Mouse (Mus musculus) mouse trophoblast stem cell (cell line): ENCODE results near the gene Slpi.
"Not testable (repeated sequence)": the region's sequence is repeated elsewhere in the genome, so short reads cannot be mapped to it uniquely, and the experiment has no call there.

Source experiments
- in situ Hi-C, 2 experiments: fragments of 300-500 bp; cut with MseI, MboI; formaldehyde crosslinking; loops; 2 replicates in 1 of 2; 3 replicates in 1 of 2; pipeline ENCODE4 v1.15.1; 2025

Slpi gene

DNA sequence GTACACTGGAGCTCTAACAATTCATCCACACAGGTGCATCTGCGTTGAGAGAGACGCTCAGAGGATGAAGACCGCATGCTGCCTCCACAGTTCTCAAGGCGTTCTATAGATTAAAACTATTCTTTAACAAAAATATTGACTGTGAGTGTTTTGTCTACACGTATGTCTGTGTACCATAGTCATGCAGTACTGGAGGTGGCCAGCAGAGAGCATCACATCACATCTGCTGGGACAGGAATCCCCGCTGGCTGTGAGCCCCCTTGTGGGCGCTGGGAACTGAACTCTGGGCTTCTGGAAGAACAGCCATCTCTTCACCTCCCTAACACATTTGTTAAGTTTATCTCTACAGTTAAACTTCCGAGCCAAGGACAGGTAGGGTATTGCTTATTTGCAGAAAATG, 7.2 kb downstream of the Slpi start:
- in situ Hi-C loops: no loop called here

DNA sequence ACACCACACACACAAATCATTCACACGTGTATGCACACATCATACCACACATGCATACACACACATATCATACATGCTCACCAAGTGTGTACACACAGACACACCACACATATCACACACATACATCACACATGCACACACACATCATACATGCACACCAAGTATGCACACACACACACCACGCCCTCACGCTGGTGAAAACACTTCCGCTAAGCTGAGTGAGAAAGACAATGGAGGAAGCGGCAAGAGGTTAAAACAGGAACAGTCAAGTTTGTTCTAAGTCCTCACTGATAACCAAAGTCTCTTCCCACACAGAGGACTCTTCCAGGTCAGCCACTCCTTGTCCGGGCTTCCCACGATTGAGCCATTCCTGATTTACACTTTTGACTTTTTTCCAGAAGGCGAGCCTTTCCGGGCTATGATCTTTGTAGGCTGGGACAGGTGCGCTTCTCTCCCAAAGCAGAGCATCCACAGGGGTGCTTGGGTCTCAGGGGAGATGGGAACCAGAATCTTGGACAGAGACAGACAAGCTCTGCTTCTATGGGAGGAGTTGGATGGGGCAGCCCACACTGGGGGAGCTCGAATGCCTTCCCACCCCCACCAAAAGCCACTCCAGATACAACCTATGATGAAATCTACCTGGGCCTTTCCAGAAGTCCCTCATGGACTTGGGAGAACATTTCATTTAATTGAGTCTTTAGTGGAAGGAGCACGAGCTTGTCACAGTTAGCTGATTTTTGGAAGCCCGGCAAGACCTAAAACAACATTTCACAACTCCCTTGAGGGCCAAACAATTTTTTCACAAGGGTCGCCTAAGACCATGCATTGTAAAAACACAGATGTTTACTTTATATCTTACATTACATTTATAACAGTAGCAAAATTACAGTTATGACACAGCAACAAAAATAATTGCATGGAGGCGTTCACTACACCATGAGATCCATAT, 11.1 kb downstream of the Slpi start:
- in situ Hi-C loops: no loop called here

DNA sequence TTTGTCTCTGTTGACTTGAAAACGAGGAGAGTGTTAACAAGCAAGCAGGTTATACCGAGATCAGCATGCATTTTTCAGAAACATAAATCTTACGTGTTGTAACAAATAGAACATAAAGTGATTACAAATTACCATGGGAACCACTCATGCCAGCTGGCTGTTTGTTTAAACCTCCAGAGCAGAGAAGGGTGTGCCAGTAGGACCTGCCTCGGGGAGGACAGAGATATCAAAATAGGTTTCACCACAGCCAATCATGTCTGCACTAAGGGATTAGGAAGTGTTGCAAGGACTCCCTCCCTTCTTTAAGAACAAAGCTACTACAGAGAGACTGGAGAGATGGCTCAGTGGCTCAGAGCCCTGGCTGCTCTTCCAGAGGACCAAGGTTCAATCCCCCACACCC, 15.7 kb downstream of the Slpi start:
- in situ Hi-C loops: no loop called here

DNA sequence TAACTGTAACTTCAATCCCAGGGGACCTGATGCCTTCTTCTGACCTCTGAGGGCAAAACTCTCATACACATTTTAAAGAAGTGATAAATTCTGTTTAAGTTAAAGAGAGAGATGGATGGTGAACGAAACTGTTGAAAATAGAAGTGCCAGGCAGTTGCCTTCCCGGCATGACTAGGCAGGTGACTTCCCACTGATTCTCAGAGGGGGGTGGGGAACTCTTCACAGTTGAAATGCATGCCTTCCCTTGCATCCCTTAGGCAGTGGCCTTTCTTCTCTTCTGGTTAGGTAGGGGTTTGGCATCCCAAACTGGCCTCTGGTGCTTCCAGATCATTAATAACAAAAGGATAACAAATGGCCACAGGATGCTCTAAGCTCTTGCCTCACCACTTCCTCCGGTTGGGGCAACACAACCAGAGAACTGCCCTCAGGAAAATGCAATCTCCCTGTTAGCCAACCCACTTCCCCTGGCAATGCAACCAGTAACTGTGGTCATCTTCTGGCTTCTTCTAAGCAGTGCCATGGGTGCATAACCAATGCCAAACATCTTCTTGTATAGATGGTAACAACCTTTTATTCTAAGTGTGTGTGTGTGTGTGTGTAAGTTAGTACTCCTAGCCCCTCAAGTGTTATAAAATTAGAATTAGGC, 16.4 kb downstream of the Slpi start:
- in situ Hi-C loops: no loop called here

DNA sequence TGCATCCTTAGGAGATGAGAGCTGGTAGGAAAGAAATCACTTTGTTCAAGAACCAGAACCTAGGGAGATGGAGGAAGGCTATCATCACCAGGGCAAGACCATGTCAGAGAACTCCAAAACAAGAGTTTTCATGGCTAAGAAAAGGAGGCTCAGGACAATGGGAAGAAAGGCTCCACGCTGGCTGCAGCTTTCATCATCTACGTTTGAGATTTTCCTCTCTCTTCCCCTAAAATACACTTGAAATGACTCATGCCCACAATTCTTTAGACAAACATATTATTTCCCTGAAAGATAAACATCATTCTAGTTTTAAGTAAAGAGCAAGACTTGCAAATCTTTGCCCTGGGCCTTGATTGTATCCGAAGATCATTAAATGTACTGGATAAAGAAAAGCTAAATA, 17.5 kb downstream of the Slpi start:
- in situ Hi-C loops: no loop called here

DNA sequence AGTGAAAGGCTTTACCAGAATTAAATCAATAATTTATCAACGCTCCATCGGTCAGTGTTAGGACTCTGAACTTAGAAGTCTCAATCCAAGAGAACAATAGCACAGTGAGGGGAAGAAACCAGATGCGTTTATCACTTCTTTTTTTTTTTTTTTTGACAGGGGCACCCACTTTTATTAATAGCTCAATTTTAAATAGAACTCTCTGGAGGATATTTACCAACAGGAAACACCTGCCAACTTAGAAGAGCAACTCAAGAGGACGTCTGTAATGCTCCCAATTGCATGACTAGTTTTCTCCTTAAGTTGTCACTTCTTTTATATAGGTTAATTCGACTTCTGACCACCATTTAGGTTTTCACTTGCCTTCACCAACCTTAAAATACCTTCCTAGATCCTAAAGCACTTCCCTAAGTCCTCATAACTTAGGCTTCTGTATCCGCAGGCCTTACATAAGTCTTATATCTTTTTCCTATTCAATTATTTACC, 20.2 kb downstream of the Slpi start:
- in situ Hi-C loops: no loop called here

DNA sequence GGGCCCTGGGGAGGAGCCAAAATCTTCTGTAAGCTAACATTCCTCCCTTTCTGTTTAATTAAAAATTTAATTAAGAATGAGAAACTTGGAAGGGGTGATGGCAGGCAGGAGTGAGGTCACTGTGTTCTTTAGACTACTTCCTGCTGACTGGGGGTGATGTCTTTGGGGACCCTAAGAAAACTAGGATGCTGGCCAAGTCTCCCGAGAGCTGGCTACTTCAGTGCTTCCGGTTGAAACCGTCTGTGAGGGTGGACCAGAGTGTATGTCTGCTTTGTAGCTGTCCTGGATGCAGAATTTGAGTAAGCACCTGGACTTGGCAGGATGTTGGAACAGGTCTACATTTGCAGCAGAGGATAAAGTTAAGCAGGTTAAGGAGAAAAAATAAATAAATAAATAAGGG, 21.9 kb downstream of the Slpi start:
- in situ Hi-C loops: no loop called here

DNA sequence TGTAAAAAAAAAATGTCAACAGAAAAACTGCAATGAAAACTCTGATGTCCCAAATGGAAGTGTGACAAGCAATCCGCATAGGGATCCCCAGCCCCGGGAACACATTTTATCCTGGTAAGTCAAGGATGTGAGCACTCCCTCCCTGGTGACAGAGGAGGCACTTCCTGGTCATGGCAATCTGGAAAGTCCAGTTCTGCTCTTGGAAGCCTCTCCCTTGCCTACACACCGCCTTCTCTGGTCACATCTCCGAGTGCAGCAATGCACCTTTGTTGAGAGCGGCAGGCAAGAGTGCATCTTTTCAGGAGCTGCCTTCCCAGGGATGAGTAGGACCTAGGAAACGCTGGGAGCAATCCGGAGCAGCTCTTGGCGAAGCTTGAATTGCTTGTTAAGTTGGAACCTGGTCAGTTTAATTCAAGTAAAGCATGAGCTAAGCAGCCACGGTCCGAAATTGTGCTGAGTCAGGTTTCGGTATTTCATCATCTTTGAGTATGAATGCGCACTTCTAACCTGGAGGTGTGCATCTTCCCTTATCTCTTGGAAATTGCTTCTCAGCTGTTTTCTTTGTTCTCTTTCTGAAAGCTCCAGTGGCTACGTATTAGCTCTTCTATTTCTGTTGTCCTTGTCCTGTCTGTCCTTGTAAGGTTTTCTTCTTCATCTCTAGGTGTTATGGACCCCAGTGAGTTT, 27.8 kb downstream of the Slpi start:
- in situ Hi-C loops: no loop called here

DNA sequence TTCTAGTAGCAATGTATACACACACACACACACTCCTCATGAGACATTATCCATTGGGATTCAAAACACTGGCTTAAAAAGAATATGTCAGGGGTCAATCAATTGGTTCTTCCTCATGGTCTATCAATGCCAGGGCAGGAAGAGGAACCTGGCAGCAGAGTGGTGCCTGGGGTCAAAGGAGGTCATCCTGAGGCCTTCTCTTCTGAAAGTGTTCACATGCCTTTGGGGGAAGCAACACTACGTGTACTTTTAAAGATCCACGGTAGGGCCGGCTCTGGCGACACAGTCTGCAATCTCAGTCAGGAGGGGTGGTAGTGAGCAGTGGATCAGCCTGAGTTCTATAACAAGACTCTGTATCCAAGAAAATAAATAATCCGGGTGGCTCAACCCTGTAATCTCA, 29.2 kb downstream of the Slpi start:
- in situ Hi-C loops: loop anchor here (10.0 kb wide), 2 partner anchors 245 to 255 kb away; no protein-coding TSS in a partner anchor

DNA sequence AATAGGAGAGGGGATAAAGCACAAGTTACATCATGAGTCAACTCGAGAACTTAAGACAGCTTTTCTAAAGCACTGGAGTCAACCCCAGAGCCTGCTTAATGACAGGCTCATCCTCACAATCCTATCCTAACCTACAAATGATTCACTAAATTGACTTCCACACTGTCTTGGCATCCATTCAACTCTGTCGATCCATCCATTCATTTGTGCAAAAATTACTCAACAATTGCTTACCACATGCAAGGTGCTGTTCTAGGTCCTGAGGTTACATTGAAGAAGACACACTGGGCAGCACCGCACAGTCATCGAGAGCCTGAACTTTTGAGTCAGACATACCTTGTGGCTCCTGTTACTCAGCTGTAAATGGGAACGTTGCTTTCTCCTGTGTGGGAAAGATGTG, 29.9 kb downstream of the Slpi start:
- in situ Hi-C loops: loop anchor here (10.0 kb wide), 2 partner anchors 244 to 254 kb away; no protein-coding TSS in a partner anchor

DNA sequence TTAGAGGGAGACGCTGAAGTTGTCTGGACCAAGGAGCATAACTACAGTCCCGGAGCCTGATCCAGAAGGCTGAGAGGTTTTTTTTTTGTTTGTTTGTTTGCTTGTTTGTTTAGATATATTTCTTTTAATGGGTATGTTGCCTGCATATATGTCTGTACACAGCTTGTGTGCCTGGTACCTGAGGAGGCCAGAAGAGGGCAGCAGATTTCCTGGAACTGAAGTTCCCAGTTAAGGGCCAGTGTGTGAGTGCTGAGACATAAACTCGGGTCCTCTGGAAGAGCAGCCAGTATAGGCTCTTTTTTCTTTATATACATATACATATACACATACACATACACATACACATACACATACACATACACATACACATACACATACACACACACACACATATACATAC, 30.5 kb downstream of the Slpi start:
- in situ Hi-C loops: loop anchor here (10.0 kb wide), 2 partner anchors 244 to 254 kb away; no protein-coding TSS in a partner anchor

DNA sequence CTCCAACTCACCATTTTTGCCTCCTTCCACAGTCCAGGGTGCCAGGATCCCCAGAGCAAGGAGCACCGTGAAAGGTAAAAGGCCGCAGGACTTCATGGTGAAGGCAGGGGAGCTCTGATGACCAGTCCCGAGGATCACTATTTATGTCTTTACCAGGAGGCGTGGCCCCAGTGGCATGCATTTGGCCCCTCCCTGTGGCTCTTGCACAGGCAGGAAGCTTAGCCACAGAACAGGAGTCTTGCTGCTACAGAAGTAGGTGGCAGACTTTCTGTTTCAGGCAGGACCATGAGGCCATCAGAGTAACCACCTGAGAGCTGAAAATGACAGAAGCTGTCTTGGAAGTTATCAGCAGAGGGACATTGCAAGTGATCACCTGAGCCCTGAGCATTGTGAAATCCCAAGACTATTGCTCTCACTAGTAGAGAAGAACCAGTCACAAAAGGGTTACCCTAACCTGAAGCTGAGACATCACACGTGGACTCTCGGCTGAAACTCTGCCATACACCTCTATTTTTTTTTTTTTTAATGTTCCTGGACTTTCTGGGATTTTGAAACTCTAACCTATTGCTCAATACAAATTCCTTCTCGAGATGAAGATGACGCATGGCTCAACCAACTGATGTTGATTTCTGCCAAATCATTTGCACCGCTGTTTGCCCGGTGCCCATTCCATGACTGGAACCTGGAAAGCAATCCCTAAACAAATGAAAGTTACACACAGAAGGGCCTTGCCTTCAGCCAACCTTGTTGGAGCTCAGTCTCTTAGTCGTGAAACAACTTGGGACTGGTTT, 32.5 kb downstream of the Slpi start:
- in situ Hi-C loops: loop anchor here (10.0 kb wide), 2 partner anchors 242 to 252 kb away; no protein-coding TSS in a partner anchor

DNA sequence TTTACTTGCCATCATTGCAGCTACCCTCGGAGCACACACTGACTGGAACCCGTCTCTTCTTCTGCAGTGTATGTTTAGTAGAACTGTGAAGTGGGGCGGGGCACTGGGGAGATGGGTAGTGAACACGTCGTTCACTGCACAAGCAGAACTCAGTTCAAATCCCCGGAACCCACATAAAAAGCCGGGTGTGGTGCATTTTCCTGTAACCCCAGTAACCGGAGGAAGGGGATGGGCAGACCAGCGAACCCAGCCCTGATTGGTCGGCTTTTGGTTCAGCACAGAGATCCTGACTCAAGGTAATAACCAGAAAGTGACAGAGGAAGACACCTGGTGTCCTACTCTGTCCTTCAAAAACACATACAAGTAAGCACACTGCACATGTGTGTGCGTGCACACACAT, 35.5 kb downstream of the Slpi start:
- in situ Hi-C loops: loop anchor here (5.0 to 10.0 kb wide), 3 partner anchors 39 to 249 kb away; no protein-coding TSS in a partner anchor

DNA sequence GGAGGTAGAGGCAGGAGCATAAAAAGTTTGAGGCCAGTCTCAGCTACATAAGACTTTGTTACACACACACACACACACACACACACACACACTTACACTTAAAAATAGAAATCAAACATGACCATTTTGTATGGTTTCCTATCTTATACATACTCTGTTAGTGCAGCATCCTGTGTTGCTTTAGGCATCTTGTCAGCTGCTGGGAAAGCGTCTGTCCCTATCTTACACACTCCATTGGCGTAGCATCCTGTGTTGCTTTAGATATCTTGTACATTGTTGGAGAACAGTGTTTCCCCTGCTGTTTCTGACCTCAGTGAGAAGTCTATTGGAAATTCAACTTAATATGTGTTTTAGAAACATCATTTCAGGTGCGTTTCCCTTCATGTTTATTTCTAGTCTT, 36.2 kb downstream of the Slpi start:
- in situ Hi-C loops: loop anchor here (5.0 to 10.0 kb wide), 3 partner anchors 40 to 248 kb away; no protein-coding TSS in a partner anchor

DNA sequence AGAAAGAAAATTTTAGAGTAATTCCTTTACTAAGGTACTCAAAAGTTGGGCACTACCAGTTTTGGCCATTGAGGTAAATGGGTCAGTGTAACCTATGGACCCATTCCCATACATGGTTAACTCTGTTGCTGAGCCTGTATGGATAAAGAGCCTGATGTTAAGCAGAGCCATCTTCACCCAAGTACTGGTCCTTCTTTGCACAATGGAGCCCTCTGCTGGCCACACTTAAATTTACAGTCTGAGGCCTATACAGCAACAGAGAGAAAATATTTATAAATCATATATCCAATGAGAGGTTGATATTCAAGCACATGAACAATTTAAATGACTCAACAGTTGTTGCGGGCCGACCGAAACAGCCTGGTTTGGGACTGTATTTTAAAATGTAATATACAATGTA, 39.9 kb downstream of the Slpi start:
- in situ Hi-C loops: no loop called here

DNA sequence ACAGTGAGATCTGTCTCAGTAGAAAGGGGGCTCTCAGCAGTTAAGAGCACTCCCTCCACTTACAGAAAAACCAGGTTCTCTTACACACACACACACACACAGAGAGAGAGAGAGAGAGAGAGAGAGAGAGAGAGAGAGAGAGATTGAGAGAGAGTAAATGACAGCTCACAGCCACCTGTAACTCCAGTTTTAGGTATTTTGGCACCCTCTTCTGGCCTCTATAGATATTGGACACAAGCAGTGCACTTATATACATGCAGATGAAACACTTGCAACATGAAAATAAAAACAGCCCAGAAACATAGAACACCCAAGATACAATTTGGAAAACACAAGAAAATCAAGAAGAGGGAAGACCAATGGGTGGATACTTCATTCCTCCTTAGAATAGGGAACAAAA, 41.2 kb downstream of the Slpi start:
- in situ Hi-C loops: not testable (repeated sequence)

DNA sequence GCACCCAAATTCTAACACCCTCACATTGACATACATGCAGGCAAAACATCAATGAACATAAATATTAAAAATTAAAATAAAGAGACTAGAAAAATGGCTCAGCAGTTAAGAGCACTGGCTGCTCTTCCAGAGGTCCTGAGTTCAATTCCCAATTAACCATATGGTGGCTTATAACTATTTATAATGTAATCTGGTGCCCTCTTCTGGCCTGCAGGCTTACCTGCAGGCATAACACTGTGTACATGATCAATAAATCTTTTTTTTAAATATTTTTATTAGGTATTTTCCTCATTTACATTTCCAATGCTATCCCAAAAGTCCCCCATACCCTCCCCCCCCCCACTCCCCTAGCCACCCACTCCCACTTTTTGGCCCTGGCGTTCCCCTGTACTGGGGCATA, 45.2 kb downstream of the Slpi start:
- in situ Hi-C loops: not testable (repeated sequence)

DNA sequence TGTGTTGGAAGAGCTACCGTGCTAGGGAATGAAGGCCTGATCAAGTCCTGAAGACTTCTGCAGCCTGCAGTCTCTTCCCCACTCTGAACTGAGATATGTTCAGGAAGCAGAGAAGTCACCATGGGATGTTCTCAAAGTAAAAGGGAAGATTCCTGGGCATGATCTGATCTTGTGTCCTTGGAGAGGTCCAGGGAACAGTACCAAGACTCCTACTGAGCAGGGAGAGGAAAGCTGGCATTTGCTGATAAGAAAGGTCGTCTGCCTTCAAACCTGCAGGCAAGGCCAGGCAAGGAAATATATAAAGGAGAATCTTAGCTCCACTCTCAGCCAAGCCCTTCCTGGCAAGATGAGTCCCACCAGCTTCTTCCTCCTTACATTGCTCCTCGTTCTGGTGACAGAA, 56.5 kb downstream of the Slpi start, which contains the start of gene Svs5:
TSS of gene Svs5 (plus strand) at position 301 of the 400 bp plus-strand sequence.
- in situ Hi-C loops: not testable (repeated sequence)

DNA sequence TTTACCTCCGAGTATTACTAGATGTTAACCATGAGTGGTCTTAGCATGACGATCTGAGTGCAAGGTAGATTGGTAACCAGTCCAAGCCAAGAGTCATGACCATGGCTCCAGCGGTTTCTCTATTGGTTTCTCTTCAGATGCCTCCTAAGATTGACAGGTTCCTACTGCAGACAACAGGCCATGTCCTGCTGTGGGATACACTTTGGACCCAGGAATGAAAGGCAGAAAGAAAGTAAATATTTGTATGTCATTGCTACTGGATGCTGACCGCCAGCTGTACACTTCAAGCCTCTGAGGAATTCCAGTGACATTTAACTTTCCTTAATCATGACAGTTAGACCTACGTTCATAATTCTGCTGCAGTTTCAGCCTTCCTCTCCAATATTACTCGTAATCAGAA, 67.9 kb downstream of the Slpi start:
- in situ Hi-C loops: no loop called here

DNA sequence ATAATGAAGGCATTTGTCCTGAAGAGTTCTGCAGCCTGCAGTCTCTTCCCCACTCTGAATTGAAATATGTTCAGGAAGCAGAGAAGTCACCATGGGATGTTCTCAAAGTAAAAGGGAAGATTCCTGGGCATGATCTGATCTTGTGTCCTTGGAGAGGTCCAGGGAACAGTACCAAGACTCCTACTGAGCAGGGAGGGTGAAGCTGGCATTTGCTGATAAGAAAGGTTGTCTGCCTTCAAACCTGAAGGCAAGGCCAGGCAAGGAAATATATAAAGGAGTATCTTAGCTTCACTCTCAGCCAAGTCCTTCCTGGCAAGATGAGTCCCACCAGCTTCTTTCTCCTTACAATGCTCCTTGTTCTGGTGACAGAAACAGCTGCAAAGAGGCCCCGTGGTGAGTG, 72.4 kb downstream of the Slpi start, which contains the start of gene Svs6:
TSS of gene Svs6 (plus strand) at position 301 of the 400 bp plus-strand sequence.
- in situ Hi-C loops: not testable (repeated sequence)

DNA sequence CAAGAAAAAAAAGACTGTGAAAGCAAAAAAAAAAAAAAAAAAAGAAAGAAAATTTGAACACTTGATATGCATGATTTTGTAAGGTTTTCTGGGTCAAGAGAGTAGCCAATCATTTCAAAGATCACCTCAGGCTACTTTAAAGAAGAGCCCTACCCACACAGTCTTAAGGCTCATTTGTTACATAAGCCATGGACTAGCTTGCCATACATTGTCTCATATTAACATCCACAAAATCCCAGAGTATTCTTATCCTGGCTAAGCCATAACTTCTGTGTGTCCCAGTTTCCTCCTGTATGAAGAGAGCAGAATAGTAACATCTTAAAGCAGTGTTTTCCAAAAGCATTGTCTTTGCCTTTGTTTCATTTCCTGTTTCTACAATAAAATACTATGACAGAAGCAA, 73.4 kb downstream of the Slpi start:
- in situ Hi-C loops: not testable (repeated sequence)
